Mouse (Mus musculus): ENCODE results near the gene Ttll8. TPM values are rescaled to one million over a fixed set of nuclear protein-coding genes. Genes with fewer than 3 reads are reported as not detected.

Gene Ttll8
- polyA plus RNA-seq, 1 experiment from 2014 or later = not detected

GRCm38 (mm10) chr15:88864270-88865030 lies 89.8 kb downstream of the Ttll8 start:
- 35% methylated on average over 22 of the region's 22 CpGs for WGBS (ENCODE audit: insufficient replicate concordance)
- H3K4me1 ChIP-seq (ENCODE audit: control insufficient read depth, insufficient read depth, low read length) = peaks cover 53% of the 10 kb centered on the region
- H3K9ac ChIP-seq (ENCODE audit: low read depth, low read length) = peak overlapping the region; percentile 86

GRCm38 (mm10) chr15:88863695-88864231 lies 90.5 kb downstream of the Ttll8 start:
- H3K4me2 ChIP-seq = peak overlapping the region; percentile 95
- H3K9me3 ChIP-seq (replicated peaks; ENCODE audit: control insufficient read depth, low read length) = no peaks in the 10 kb centered on the region
- H3K4me1 ChIP-seq (ENCODE audit: control insufficient read depth, insufficient read depth, low read length) = peaks cover 57% of the 10 kb centered on the region
- peak; percentile 61 for ATAC-seq (replicated peaks; ENCODE audit: insufficient number of reproducible peaks, low FRiP score, low TSS enrichment)
- H3K4me3 ChIP-seq (ENCODE audit: low read depth, low read length) = peak overlapping the region; percentile 78
- H3K27me3 ChIP-seq (ENCODE audit: control insufficient read depth, insufficient read depth, low read length) = no peaks in the 10 kb centered on the region
- H3K36me3 ChIP-seq (ENCODE audit: control insufficient read depth, insufficient read depth, low read length) = peaks cover 8% of the 10 kb centered on the region
- H3K9ac ChIP-seq (ENCODE audit: low read depth, low read length) = peak overlapping the region; percentile 86
- H3K27ac ChIP-seq (ENCODE audit: low read depth, low read length) = peak overlapping the region; percentile 96
- 2% methylated on average over 9 of the region's 39 CpGs for WGBS (ENCODE audit: insufficient replicate concordance)

More at GRCm38 (mm10) chr15:88864270-88865030, 89.8 kb downstream of the Ttll8 start:
- H3K4me3 ChIP-seq (ENCODE audit: low read depth, low read length) = peak overlapping the region; percentile 78
- no peaks in the 10 kb centered on the region for H3K27me3 ChIP-seq (ENCODE audit: control insufficient read depth, insufficient read depth, low read length)
- H3K36me3 ChIP-seq (ENCODE audit: control insufficient read depth, insufficient read depth, low read length) = peaks cover 8% of the 10 kb centered on the region
- peak overlapping the region; percentile 96 for H3K27ac ChIP-seq (ENCODE audit: low read depth, low read length)
- peak overlapping the region; percentile 95 for H3K4me2 ChIP-seq
- no peak for ATAC-seq (replicated peaks; ENCODE audit: insufficient number of reproducible peaks, low FRiP score, low TSS enrichment)
- no peaks in the 10 kb centered on the region for H3K9me3 ChIP-seq (replicated peaks; ENCODE audit: control insufficient read depth, low read length)

- Histone ChIP-seq H3K4me2 (peak overlapping the region; percentile 95), H3K9ac (ENCODE audit: low read depth, low read length) (peak overlapping the region; percentile 86), H3K9me3 (replicated peaks; ENCODE audit: control insufficient read depth, low read length) (no peaks in the 10 kb centered on the region), H3K27ac (ENCODE audit: low read depth, low read length) (peak overlapping the region; percentile 96), H3K4me3 (ENCODE audit: low read depth, low read length) (peak overlapping the region; percentile 78), H3K27me3 (ENCODE audit: control insufficient read depth, insufficient read depth, low read length) (no peaks in the 10 kb centered on the region), H3K36me3 (ENCODE audit: control insufficient read depth, insufficient read depth, low read length) (peaks cover 8% of the 10 kb centered on the region), H3K4me1 (ENCODE audit: control insufficient read depth, insufficient read depth, low read length) (peaks cover 52% of the 10 kb centered on the region)
- no peak for ATAC-seq (replicated peaks; ENCODE audit: insufficient number of reproducible peaks, low FRiP score, low TSS enrichment)
- WGBS (ENCODE audit: insufficient replicate concordance) = under 1% methylated on average over 98 of the region's 98 CpGs
Measured at GRCm38 (mm10) chr15:88862881-88863694, 91.1 kb downstream of the Ttll8 start.

- Histone ChIP-seq H3K4me2 (peak within 1 kb of the TSS; percentile 95), H3K4me1 (ENCODE audit: control insufficient read depth, insufficient read depth, low read length) (peaks cover 41% of the 10 kb centered on the region), H3K4me3 (ENCODE audit: low read depth, low read length) (peak within 1 kb of the TSS; percentile 78), H3K9me3 (replicated peaks; ENCODE audit: control insufficient read depth, low read length) (no peaks in the 10 kb centered on the region), H3K27ac (ENCODE audit: low read depth, low read length) (peak within 1 kb of the TSS; percentile 96), H3K9ac (ENCODE audit: low read depth, low read length) (peak within 1 kb of the TSS; percentile 86), H3K36me3 (ENCODE audit: control insufficient read depth, insufficient read depth, low read length) (peaks cover 8% of the 10 kb centered on the region), H3K27me3 (ENCODE audit: control insufficient read depth, insufficient read depth, low read length) (no peaks in the 10 kb centered on the region)
- peak; percentile 87 for ATAC-seq (replicated peaks; ENCODE audit: insufficient number of reproducible peaks, low FRiP score, low TSS enrichment)
- WGBS (ENCODE audit: insufficient replicate concordance) = under 1% methylated on average over 107 of the region's 107 CpGs
Measured at GRCm38 (mm10) chr15:88861772-88862622, 92.2 kb downstream of the Ttll8 start, which contains the start of gene Pim3. Gene Pim3 (plus strand): TSS chr15:88862186.

GRCm38 (mm10) chr15:88860781-88861180 lies 93.4 kb downstream of the Ttll8 start:
- Histone ChIP-seq H3K9me3 (replicated peaks; ENCODE audit: control insufficient read depth, low read length) (no peaks in the 10 kb centered on the region), H3K27ac (ENCODE audit: low read depth, low read length) (no peak overlapping the region), H3K36me3 (ENCODE audit: control insufficient read depth, insufficient read depth, low read length) (peaks cover 4% of the 10 kb centered on the region), H3K4me3 (ENCODE audit: low read depth, low read length) (no peak overlapping the region), H3K9ac (ENCODE audit: low read depth, low read length) (no peak overlapping the region), H3K4me1 (ENCODE audit: control insufficient read depth, insufficient read depth, low read length) (peaks cover 32% of the 10 kb centered on the region), H3K27me3 (ENCODE audit: control insufficient read depth, insufficient read depth, low read length) (no peaks in the 10 kb centered on the region), H3K4me2 (no peak overlapping the region)
- ATAC-seq (replicated peaks; ENCODE audit: insufficient number of reproducible peaks, low FRiP score, low TSS enrichment) = no peak
- WGBS (ENCODE audit: insufficient replicate concordance) = 86% methylated on average over 3 of the region's 3 CpGs

- no peaks in the 10 kb centered on the region; the same call in 1 of the 2 replicates for H3K36me3 ChIP-seq (ENCODE audit: control insufficient read depth, insufficient read depth, low read length)
- 58% methylated on average over 8 of the region's 8 CpGs for WGBS (ENCODE audit: insufficient replicate concordance)
- no peak overlapping the region for H3K4me3 ChIP-seq (ENCODE audit: low read depth, low read length)
- H3K4me2 ChIP-seq = no peak overlapping the region
- no peak for ATAC-seq (replicated peaks; ENCODE audit: insufficient number of reproducible peaks, low FRiP score, low TSS enrichment)
- no peaks in the 10 kb centered on the region for H3K27me3 ChIP-seq (ENCODE audit: control insufficient read depth, insufficient read depth, low read length)
- H3K9me3 ChIP-seq (replicated peaks; ENCODE audit: control insufficient read depth, low read length) = no peaks in the 10 kb centered on the region
- H3K9ac ChIP-seq (ENCODE audit: low read depth, low read length) = no peak overlapping the region
- H3K27ac ChIP-seq (ENCODE audit: low read depth, low read length) = no peak overlapping the region
- peaks cover 32% of the 10 kb centered on the region for H3K4me1 ChIP-seq (ENCODE audit: control insufficient read depth, insufficient read depth, low read length)
Measured at GRCm38 (mm10) chr15:88859206-88859970, 94.8 kb downstream of the Ttll8 start.

DNA sequence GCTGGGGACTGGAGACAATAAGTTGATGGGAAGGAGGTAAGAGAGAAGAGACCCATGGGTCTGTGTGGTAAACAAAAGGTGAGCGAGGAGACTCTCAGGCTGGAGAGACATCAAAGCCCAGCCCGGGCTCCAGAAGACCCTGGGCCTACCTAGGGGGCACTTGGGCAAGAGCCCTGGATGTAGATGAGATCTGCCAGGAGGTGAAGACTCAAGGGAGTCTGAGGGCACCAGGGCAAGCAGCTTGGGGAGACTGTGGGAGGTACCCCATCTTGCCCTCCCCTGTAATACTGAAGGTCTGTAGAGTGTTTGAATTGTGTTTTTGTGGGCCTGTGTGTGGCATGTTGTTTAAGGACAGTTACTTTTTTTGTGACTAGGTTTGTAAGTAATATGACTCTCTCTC lies 95.5 kb downstream of the Ttll8 start:
- no peak for ATAC-seq (replicated peaks; ENCODE audit: insufficient number of reproducible peaks, low FRiP score, low TSS enrichment)
- H3K4me1 ChIP-seq (ENCODE audit: control insufficient read depth, insufficient read depth, low read length) = peaks cover 33% of the 10 kb centered on the region
- no peak overlapping the region for H3K4me3 ChIP-seq (ENCODE audit: low read depth, low read length)
- no peak overlapping the region for H3K9ac ChIP-seq (ENCODE audit: low read depth, low read length)
- H3K27me3 ChIP-seq (ENCODE audit: control insufficient read depth, insufficient read depth, low read length) = no peaks in the 10 kb centered on the region
- no peaks in the 10 kb centered on the region for H3K9me3 ChIP-seq (replicated peaks; ENCODE audit: control insufficient read depth, low read length)
- WGBS (ENCODE audit: insufficient replicate concordance) = 77% methylated on average over 2 of the region's 2 CpGs
- no peak overlapping the region for H3K4me2 ChIP-seq
- no peaks in the 10 kb centered on the region for H3K36me3 ChIP-seq (ENCODE audit: control insufficient read depth, insufficient read depth, low read length)
- no peak overlapping the region for H3K27ac ChIP-seq (ENCODE audit: low read depth, low read length)

Measured in heart, embryonic 11.5 days (tissue).